Mouse (Mus musculus): Measurements from ENCODE around the gene Alk.

GRCm38 (mm10) chr17:72237315-72237714 lies 367.1 kb downstream of the Alk start:
- TF ChIP-seq POLR2A (IDR thresholded peaks at IDR 0.05; ENCODE audit: extremely low read depth, insufficient read depth, low read length): no peak
- TF ChIP-seq CTCF (IDR thresholded peaks at IDR 0.05; ENCODE audit: extremely low read depth, insufficient read depth, low read length): no peak
